Mouse (Mus musculus) ES-Bruce4 (cell line): ENCODE data around the gene Trhr2.

Experiments
- CTCF ChIP-seq: IDR thresholded peaks from one replicate; pipeline ENCODE4 v1.8.1; 2011; ENCODE audit warnings: low read depth, low read length
- POLR2A ChIP-seq: IDR thresholded peaks from one replicate; pipeline ENCODE4 v1.8.1; 2011; ENCODE audit warnings: low read length; ENCODE audit not compliant: insufficient read depth

DNA sequence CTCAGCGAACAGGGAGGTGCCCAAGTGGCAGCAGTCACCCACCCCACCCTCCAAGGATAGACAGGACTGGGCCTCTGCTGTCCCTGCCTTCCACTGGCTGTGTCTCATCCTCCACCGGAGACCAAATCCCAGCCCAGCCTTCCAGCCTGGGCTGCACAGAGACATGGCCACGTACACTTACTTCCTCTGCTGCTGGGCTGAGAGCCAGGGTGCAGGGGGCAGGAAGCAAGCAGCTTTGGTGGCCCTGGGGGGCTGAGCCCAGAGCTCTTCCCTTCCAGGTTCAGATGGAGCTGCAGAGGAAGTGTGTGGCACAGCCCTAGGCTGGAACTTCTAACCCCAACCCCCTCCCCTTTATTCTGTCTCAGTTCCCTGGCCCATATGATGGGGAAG, 29.4 kb downstream of the Trhr2 start:
- TF ChIP-seq CTCF, result no peak
- no peak for TF ChIP-seq POLR2A
